Mouse (Mus musculus) intestine, postnatal 0 days (tissue): Measurements from ENCODE around the gene Kcnn3. TPM values are rescaled to one million over a fixed set of nuclear protein-coding genes. Genes with fewer than 3 reads are reported as not detected.

Experiments
- ATAC-seq: fragments of 200-750 bp; cut with Nextera tagmentation; 2 replicates; pipeline ENCODE4 v1.8.0; 2017; ENCODE audit warnings: mild to moderate bottlenecking, moderate TSS enrichment, moderate library complexity
- H3K27ac ChIP-seq: fragments of 300-500 bp; sonication (generic); 2 replicates; pipeline ENCODE4 v1.5.1; 2014; ENCODE audit warnings: mild to moderate bottlenecking, low read depth, low read length, moderate library complexity
- H3K27me3 ChIP-seq: fragments of 300-500 bp; sonication (generic); replicated peaks from 2 replicates; pipeline ENCODE4 v1.6.1; 2014; ENCODE audit warnings: low read length, mixed read lengths; ENCODE audit not compliant: control insufficient read depth, insufficient read depth
- H3K36me3 ChIP-seq: fragments of 300-500 bp; sonication (generic); 2 replicates; pipeline ENCODE4 v1.6.1; 2014; ENCODE audit warnings: mild to moderate bottlenecking, moderate library complexity; ENCODE audit not compliant: control insufficient read depth, insufficient read depth
- H3K4me1 ChIP-seq: fragments of 300-500 bp; sonication (generic); replicated peaks from 2 replicates; pipeline ENCODE4 v1.6.1; 2014; ENCODE audit warnings: antibody characterized with exemption, low read length, mixed read lengths; ENCODE audit not compliant: control insufficient read depth, insufficient read depth
- H3K4me2 ChIP-seq: fragments of 300-500 bp; sonication (generic); replicated peaks from 2 replicates; pipeline ENCODE4 v1.6.1; 2014; ENCODE audit warnings: low read depth, mild to moderate bottlenecking, moderate library complexity
- H3K4me3 ChIP-seq: fragments of 300-500 bp; sonication (generic); 2 replicates; pipeline ENCODE4 v1.5.1; 2014; ENCODE audit warnings: low read depth, low read length
- H3K9ac ChIP-seq: fragments of 300-500 bp; sonication (generic); 2 replicates; pipeline ENCODE4 v1.6.1; 2014; ENCODE audit warnings: mild to moderate bottlenecking, low read depth, low read length
- H3K9me3 ChIP-seq: fragments of 300-500 bp; sonication (generic); 2 replicates; pipeline ENCODE4 v1.6.1; 2016; ENCODE audit warnings: mixed run types; ENCODE audit not compliant: control insufficient read depth
- CTCF ChIP-seq: sonication (generic); IDR thresholded peaks from 2 replicates; pipeline ENCODE4 v1.5.1; 2016; ENCODE audit warnings: low read depth, mild to moderate bottlenecking, control low read depth, antibody characterized with exemption, moderate library complexity
- WGBS: fragments of 180-500 bp; shearing (Covaris S2); extraction: QIAGEN DNeasy Blood & Tissue Kit; methylation state at CpG from one replicate; pipeline ENCODE4 v1.1.7; 2014; 5-methylcytosine and 5-hydroxymethylcytosine counted together
- polyA plus RNA-seq: library from polyadenylated mRNA; unstranded; fragments of >200 nt; fragmentation: Nextera tagmentation; extraction: Ambion mirVana; gene quantifications from 2 replicates; pipeline ENCODE4 v1.2.1, GENCODE M21; 2015

The Kcnn3 gene
- polyA plus RNA-seq, 1 experiment from 2014 or later = 4.6 TPM

DNA sequence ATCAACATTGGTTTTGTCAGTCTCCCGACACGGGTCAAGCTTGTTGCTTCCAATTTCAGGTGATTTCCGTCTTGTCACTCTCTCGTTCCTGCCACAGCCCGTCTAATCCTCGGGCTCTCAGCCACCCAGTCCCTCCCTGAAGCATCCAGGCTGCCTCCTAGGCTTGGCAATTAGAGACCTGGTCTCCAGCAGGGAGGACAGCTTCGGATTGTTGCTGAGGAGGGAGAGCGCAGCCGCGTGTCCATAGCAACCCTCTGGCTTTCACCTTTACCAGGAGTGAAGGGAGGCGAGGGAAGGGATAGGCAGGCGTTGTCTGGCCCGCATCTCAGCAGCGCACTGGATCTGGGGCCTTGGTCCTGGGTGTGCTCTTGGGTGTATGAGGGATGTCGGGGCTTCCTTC is 8.6 kb upstream of the Kcnn3 start:
- Histone ChIP-seq H3K4me3 (no peak overlapping the region), H3K9ac (no peak overlapping the region), H3K4me2 (no peak overlapping the region; the same call in 1 of the 2 replicates), H3K27ac (no peak overlapping the region), H3K36me3 (no peaks in the 10 kb centered on the region), H3K9me3 (no peaks in the 10 kb centered on the region), H3K4me1 (no peaks in the 10 kb centered on the region), H3K27me3 (peaks cover 8% of the 10 kb centered on the region)
- WGBS = 31% methylated on average over 15 of the region's 15 CpGs
- ATAC-seq = no peak
- TF ChIP-seq CTCF = no peak

DNA sequence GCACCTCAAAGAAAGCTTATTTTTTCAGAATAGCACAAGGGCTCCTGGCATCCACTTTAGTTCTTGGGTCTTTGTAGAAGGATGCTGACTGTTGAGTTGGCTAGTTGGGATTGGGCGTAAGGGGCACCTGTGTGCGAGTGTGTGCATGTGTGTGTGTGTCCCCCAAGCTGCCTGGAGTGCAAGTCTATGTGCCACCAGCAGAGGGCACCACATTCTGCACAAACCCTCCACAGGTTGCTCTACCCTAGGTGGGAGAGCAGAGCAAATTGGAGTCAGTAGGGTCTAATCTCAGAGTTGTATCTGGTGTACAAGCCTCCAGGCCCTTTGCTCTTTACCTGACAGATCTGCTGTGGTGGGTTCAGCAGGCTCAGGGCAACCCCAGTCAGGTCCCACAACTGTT is 7.7 kb upstream of the Kcnn3 start:
- 96% methylated on average over 2 of the region's 2 CpGs for WGBS
- no peak overlapping the region for H3K4me2 ChIP-seq
- peak; percentile 76 for TF ChIP-seq CTCF
- no peak overlapping the region for H3K4me3 ChIP-seq
- H3K9ac ChIP-seq = no peak overlapping the region
- no peaks in the 10 kb centered on the region for H3K36me3 ChIP-seq
- H3K4me1 ChIP-seq = no peaks in the 10 kb centered on the region
- H3K27ac ChIP-seq = no peak overlapping the region
- no peaks in the 10 kb centered on the region for H3K9me3 ChIP-seq
- H3K27me3 ChIP-seq = peaks cover 8% of the 10 kb centered on the region
- no peak for ATAC-seq

DNA sequence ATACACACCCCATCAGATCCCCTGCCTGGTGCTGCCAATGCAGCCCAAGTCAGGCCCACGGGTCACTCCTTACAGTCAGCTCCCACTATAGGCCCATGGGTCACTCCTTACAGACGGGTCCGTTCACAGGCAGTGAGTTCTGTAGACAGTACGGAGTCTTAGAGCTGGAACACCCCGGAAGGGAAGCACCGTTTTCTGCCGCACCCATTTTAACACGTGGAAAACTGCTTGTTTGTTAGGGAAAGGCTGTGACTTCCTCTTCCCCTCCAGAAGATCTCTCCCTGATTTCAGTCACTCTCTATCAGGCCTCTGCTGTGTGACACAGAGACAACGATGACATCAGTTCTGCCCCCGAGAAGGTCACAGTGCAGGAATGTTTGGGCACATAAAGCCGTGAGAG is 4.5 kb upstream of the Kcnn3 start:
- WGBS = 57% methylated on average over 11 of the region's 11 CpGs

DNA sequence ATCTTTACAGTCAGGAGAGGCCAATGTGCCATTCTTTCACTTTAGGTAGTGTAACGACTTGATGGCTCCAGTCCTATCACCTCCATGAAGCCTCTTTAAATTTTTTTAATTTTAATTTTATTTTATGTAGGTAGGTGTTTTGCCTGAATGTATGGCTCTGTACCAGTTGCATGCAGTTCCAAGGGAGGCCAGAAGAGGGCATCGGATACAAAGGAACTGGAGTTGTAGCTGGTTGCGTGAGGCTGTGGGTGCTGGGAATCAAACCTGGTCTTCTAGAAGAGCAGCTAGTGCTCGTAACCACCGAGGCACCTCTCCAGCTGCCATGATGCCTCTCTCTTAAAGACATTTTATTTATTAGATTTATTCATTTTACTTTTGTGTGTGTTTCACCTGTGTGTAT is 3.6 kb upstream of the Kcnn3 start:
- ATAC-seq = no peak

More for the DNA sequence above, 4.5 kb upstream of the Kcnn3 start:
- no peak for TF ChIP-seq CTCF
- Histone ChIP-seq H3K27me3 (peaks cover 7% of the 10 kb centered on the region), H3K4me2 (no peak overlapping the region), H3K4me3 (no peak overlapping the region), H3K9ac (no peak overlapping the region), H3K4me1 (no peaks in the 10 kb centered on the region), H3K27ac (no peak overlapping the region), H3K36me3 (no peaks in the 10 kb centered on the region), H3K9me3 (no peaks in the 10 kb centered on the region)
- ATAC-seq = no peak

DNA sequence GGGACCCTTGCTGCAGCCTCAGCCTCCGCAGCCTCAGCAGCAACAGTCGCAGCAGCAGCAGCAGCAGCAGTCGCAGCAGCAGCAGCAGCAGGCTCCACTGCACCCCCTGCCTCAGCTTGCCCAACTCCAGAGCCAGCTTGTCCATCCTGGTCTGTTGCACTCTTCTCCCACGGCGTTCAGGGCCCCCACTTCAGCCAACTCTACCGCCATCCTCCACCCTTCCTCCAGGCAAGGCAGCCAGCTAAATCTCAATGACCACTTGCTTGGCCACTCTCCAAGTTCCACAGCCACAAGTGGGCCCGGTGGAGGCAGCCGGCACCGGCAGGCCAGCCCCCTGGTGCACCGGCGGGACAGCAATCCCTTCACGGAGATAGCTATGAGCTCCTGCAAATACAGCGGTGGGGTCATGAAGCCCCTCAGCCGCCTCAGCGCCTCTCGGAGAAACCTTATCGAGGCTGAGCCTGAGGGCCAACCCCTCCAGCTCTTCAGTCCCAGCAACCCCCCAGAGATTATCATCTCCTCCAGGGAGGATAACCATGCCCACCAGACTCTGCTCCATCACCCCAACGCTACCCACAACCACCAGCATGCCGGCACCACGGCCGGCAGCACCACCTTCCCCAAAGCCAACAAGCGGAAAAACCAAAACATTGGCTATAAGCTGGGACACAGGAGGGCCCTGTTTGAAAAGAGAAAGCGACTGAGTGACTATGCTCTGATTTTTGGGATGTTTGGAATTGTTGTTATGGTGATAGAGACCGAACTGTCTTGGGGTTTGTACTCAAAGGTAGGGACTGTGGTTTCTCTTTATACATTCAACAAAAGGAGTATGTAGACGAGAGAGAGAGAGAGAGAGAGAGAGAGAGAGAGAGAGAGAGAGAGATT is 896 bp downstream of the Kcnn3 start:
- H3K9me3 ChIP-seq = no peaks in the 10 kb centered on the region
- H3K27ac ChIP-seq = no peak overlapping the region
- no peaks in the 10 kb centered on the region; the same call in 1 of the 2 replicates for H3K4me1 ChIP-seq
- peak overlapping the region; percentile 40 for H3K4me3 ChIP-seq
- H3K4me2 ChIP-seq = peak overlapping the region; percentile 70
- WGBS = 7% methylated on average over 25 of the region's 25 CpGs
- no peak for ATAC-seq
- peaks cover 34% of the 10 kb centered on the region for H3K27me3 ChIP-seq
- TF ChIP-seq CTCF = no peak
- 0 out of 2 replicates have a peak overlapping the region, but pooled peaks have one; percentile 7 for H3K9ac ChIP-seq
- H3K36me3 ChIP-seq = no peaks in the 10 kb centered on the region

More for the DNA sequence above, 3.6 kb upstream of the Kcnn3 start:
- H3K4me3 ChIP-seq = no peak overlapping the region
- WGBS = 86% methylated on average over 5 of the region's 5 CpGs
- H3K36me3 ChIP-seq = no peaks in the 10 kb centered on the region
- no peak overlapping the region for H3K4me2 ChIP-seq
- TF ChIP-seq CTCF = peak; percentile 52
- peaks cover 16% of the 10 kb centered on the region for H3K27me3 ChIP-seq
- no peak overlapping the region for H3K9ac ChIP-seq
- H3K27ac ChIP-seq = no peak overlapping the region
- no peaks in the 10 kb centered on the region for H3K4me1 ChIP-seq
- no peaks in the 10 kb centered on the region for H3K9me3 ChIP-seq

DNA sequence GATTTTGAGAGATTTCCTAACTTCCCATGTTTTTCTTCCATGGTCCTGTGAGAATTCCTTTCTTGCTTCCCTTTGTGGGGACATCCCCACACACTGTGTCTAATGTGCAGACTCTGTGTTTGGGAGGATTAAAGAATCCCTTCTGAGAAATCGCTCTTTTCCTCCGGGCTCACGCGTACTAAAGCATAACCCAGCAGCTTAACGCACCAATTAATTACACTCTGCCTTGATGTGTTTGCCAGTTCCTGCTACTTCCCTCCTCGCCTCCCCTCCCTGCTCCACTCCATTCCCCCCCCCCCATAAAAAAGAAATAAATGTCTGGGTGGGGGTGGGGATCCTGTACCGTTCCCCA is 1.5 kb downstream of the Kcnn3 start:
- WGBS = 10% methylated on average over 7 of the region's 7 CpGs
- H3K9me3 ChIP-seq = no peaks in the 10 kb centered on the region
- no peak overlapping the region for H3K9ac ChIP-seq
- H3K4me2 ChIP-seq = peak overlapping the region; percentile 70
- H3K4me3 ChIP-seq = peak overlapping the region; percentile 40
- H3K36me3 ChIP-seq = no peaks in the 10 kb centered on the region
- H3K4me1 ChIP-seq = no peaks in the 10 kb centered on the region; the same call in 1 of the 2 replicates
- no peak for TF ChIP-seq CTCF
- ATAC-seq = no peak
- no peak overlapping the region for H3K27ac ChIP-seq
- H3K27me3 ChIP-seq = peaks cover 34% of the 10 kb centered on the region
